ENCODE assay signal across 11 mouse cellular contexts in the genomic region with DNA sequence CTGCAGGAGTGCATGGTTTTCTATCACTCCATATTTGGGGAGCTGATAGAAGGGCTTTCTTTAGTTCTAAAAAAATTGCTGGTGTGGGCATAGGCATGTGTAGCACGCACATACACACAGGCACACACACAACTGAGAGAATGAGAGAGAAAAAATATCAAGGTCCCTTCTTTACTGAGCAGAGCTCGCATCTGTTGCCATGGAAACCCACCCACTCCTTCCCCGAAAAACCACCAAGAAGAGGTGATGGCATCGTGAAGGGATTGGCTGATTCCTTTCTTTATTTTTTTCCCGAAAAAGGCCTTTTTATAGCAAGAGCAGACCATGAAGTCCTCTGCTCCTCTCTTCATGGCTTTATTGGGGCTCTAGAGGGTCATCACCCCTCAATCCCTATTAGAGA. TPM values are rescaled to one million over a fixed set of nuclear protein-coding genes. Genes with fewer than 3 reads are reported as not detected.
DNase-seq lines count a peak whose midpoint lies in the region; ATAC-seq and TF ChIP-seq lines count a peak whose summit lies in the region.
"Had no signal": no experiment of that assay in that cellular context is flagged by ENCODE, and none has a peak within 500 bp of the region (broad histone marks: within the 10 kb centered on the region; RNA-seq: fewer than 3 reads in every experiment).

No protein-coding gene starts in this region.

- no peak for TF ChIP-seq POLR2A in cortical plate, adult 2 months (IDR thresholded peaks at IDR 0.05; ENCODE audit: extremely low read depth, insufficient read depth, low read length)
- TF ChIP-seq POLR2A in olfactory bulb, adult 2 months (IDR thresholded peaks at IDR 0.05; ENCODE audit: insufficient read depth, low read depth, low read length), result no peak

- no peaks in the 10 kb centered on the region for H3K36me3 ChIP-seq in hindbrain, embryonic 16.5 days (ENCODE audit: control insufficient read depth, insufficient read depth, low read length)
- H3K36me3 ChIP-seq in hindbrain, embryonic 13.5 days, result no peaks in the 10 kb centered on the region

- no peak for TF ChIP-seq CTCF in cortical plate, adult 2 months (IDR thresholded peaks at IDR 0.05; ENCODE audit: extremely low read depth, insufficient read depth, low read length)
- no peak for TF ChIP-seq CTCF in olfactory bulb, adult 2 months (IDR thresholded peaks at IDR 0.05; ENCODE audit: insufficient read depth, low read depth, low read length)

- H3K4me2 ChIP-seq in hindbrain, embryonic 16.5 days (ENCODE audit: low read length), result no peak overlapping the region
- no peak overlapping the region for H3K4me2 ChIP-seq in hindbrain, embryonic 13.5 days

- no peaks in the 10 kb centered on the region for H3K9me3 ChIP-seq in hindbrain, embryonic 16.5 days (ENCODE audit: control insufficient read depth, low read length)
- H3K9me3 ChIP-seq in hindbrain, embryonic 13.5 days, result no peaks in the 10 kb centered on the region

- peak; percentile 61 for DNase-seq in induced T-regulatory cell, adult 2 months (ENCODE audit: low read depth)
- no peak for DNase-seq in spleen, adult 18-20 months
- DNase-seq in heart, adult 18-20 months, result no peak
- no peak for DNase-seq in adrenal gland, adult 2 months
- DNase-seq: lung, postnatal 10 days had no signal

- peaks cover 42% of the 10 kb centered on the region for H3K4me1 ChIP-seq in hindbrain, embryonic 16.5 days (ENCODE audit: control insufficient read depth, insufficient read depth, low read depth, low read length)
- peaks cover 61% of the 10 kb centered on the region for H3K4me1 ChIP-seq in hindbrain, embryonic 13.5 days (replicated peaks)
- H3K4me1 ChIP-seq in cortical plate, adult 2 months (ENCODE audit: control insufficient read depth, insufficient read depth, low read length), result peaks cover 20% of the 10 kb centered on the region
- peaks cover 50% of the 10 kb centered on the region for H3K4me1 ChIP-seq in olfactory bulb, adult 2 months (ENCODE audit: control insufficient read depth, insufficient read depth, low read length)

- no peak overlapping the region for H3K9ac ChIP-seq in hindbrain, embryonic 16.5 days (ENCODE audit: low read depth, low read length)
- H3K9ac ChIP-seq in hindbrain, embryonic 13.5 days, result no peak overlapping the region

- peak overlapping the region; percentile 26 for H3K27ac ChIP-seq in hindbrain, embryonic 16.5 days (ENCODE audit: low read depth, low read length)
- H3K27ac ChIP-seq in hindbrain, embryonic 13.5 days, result no peak overlapping the region
- peak overlapping the region; percentile 97 for H3K27ac ChIP-seq in cortical plate, adult 2 months (ENCODE audit: insufficient read depth, low read length)
- peak overlapping the region; percentile 100 for H3K27ac ChIP-seq in olfactory bulb, adult 2 months (ENCODE audit: insufficient read depth, low read depth, low read length)

- peaks cover 8% of the 10 kb centered on the region; the same call in 1 of the 2 replicates for H3K27me3 ChIP-seq in hindbrain, embryonic 16.5 days (replicated peaks; ENCODE audit: control insufficient read depth, insufficient read depth, low read length)
- peaks cover 77% of the 10 kb centered on the region for H3K27me3 ChIP-seq in hindbrain, embryonic 13.5 days

- no peak for ATAC-seq in hindbrain, embryonic 16.5 days
- no peak for ATAC-seq in hindbrain, embryonic 13.5 days (ENCODE audit: low FRiP score)

- 41% methylated on average over 5 of the region's 5 CpGs for WGBS in hindbrain, embryonic 16.5 days
- 51% methylated on average over 5 of the region's 5 CpGs for WGBS in hindbrain, embryonic 13.5 days
- WGBS in olfactory bulb, adult 2 months, result 18% methylated on average over 5 of the region's 5 CpGs

- H3K4me3 ChIP-seq in hindbrain, embryonic 16.5 days (ENCODE audit: low read length), result no peak overlapping the region
- no peak overlapping the region for H3K4me3 ChIP-seq in hindbrain, embryonic 13.5 days
- no peak overlapping the region for H3K4me3 ChIP-seq in cortical plate, adult 2 months (ENCODE audit: insufficient read depth, low read length)
- no peak overlapping the region for H3K4me3 ChIP-seq in olfactory bulb, adult 2 months (ENCODE audit: insufficient read depth, low read depth, low read length)

RNA-seq across cellular contexts. Expression of a gene that starts 3.9 kb away (rescaled TPM):
- 0.41 and 0.47 TPM in 2 replicates for polyA plus RNA-seq in hindbrain, embryonic 16.5 days (2015; fragmentation: Nextera tagmentation; extraction: Ambion mirVana)
- 0.34 and 0.39 TPM in 2 replicates for polyA plus RNA-seq in hindbrain, embryonic 13.5 days (2015; fragmentation: Nextera tagmentation; extraction: Ambion mirVana)
- polyA plus RNA-seq in cortical plate, adult 2 months (2012; rRNA removed), result 16.8 and 20.6 TPM in 2 replicates
- polyA plus RNA-seq in olfactory bulb, adult 2 months (2012; ENCODE audit: insufficient read depth, insufficient read length, low replicate concordance, missing spikeins), result not detected in 2 replicates
- total RNA-seq in heart, adult 18-20 months (2021), result under 1 TPM in 1 of 2 experiments, not detected in 1; 0.10 TPM
- total RNA-seq in adrenal gland, adult 2 months (2021), result under 1 TPM; 0.43 to 0.55 TPM
- 1.1 and 1.3 TPM in 2 replicates for polyA plus RNA-seq in adrenal gland, adult 2 months (2012; rRNA removed)
- total RNA-seq: gastrocnemius, adult 18-20 months had no signal
- polyA plus RNA-seq: limb, embryonic 11.5 days had no signal

RNA-seq across cellular contexts. Expression of a gene that starts 29.6 kb away (rescaled TPM):
- 15.0 and 16.6 TPM in 2 replicates for polyA plus RNA-seq in hindbrain, embryonic 16.5 days (2015; fragmentation: Nextera tagmentation; extraction: Ambion mirVana)
- 10.4 and 11.3 TPM in 2 replicates for polyA plus RNA-seq in hindbrain, embryonic 13.5 days (2015; fragmentation: Nextera tagmentation; extraction: Ambion mirVana)
- polyA plus RNA-seq in cortical plate, adult 2 months (2012; rRNA removed), result 19.8 and 21.5 TPM in 2 replicates
- polyA plus RNA-seq in olfactory bulb, adult 2 months (2012; ENCODE audit: insufficient read depth, insufficient read length, low replicate concordance, missing spikeins), result not detected in 2 replicates
- 1 to 10 TPM; 6.9 to 8.8 TPM for total RNA-seq in heart, adult 18-20 months (2021)
- 1 to 10 TPM; 4.3 to 6.9 TPM for total RNA-seq in adrenal gland, adult 2 months (2021)
- polyA plus RNA-seq in adrenal gland, adult 2 months (2012; rRNA removed), result 12.6 and 13.4 TPM in 2 replicates

RNA-seq across cellular contexts. Expression of a gene that starts 32.1 kb away (rescaled TPM):
- 91.6 and 106 TPM in 2 replicates for polyA plus RNA-seq in hindbrain, embryonic 16.5 days (2015; fragmentation: Nextera tagmentation; extraction: Ambion mirVana)
- 105 and 115 TPM in 2 replicates for polyA plus RNA-seq in hindbrain, embryonic 13.5 days (2015; fragmentation: Nextera tagmentation; extraction: Ambion mirVana)
- polyA plus RNA-seq in cortical plate, adult 2 months (2012; rRNA removed), result 70.5 and 74.8 TPM in 2 replicates
- polyA plus RNA-seq in olfactory bulb, adult 2 months (2012; ENCODE audit: insufficient read depth, insufficient read length, low replicate concordance, missing spikeins), result not detected in 2 replicates
- 10 to 100 TPM; 67.7 to 86.0 TPM for total RNA-seq in heart, adult 18-20 months (2021)
- 10 to 100 TPM; 43.1 to 60.6 TPM for total RNA-seq in adrenal gland, adult 2 months (2021)
- polyA plus RNA-seq in adrenal gland, adult 2 months (2012; rRNA removed), result 16.3 and 19.7 TPM in 2 replicates

RNA-seq across cellular contexts. Expression of a gene that starts 44.6 kb away (rescaled TPM):
- 116 and 133 TPM in 2 replicates for polyA plus RNA-seq in hindbrain, embryonic 16.5 days (2015; fragmentation: Nextera tagmentation; extraction: Ambion mirVana)
- polyA plus RNA-seq in hindbrain, embryonic 13.5 days (2015; fragmentation: Nextera tagmentation; extraction: Ambion mirVana), result 61.2 and 66.0 TPM in 2 replicates
- polyA plus RNA-seq in cortical plate, adult 2 months (2012; rRNA removed), result 106 and 111 TPM in 2 replicates
- not detected in 2 replicates for polyA plus RNA-seq in olfactory bulb, adult 2 months (2012; ENCODE audit: insufficient read depth, insufficient read length, low replicate concordance, missing spikeins)
- 10 to 100 TPM; 46.0 TPM for total RNA-seq in heart, adult 18-20 months (2021)
- total RNA-seq in adrenal gland, adult 2 months (2021), result 10 to 100 TPM; 27.8 to 44.9 TPM
- 49.9 and 51.8 TPM in 2 replicates for polyA plus RNA-seq in adrenal gland, adult 2 months (2012; rRNA removed)

RNA-seq across cellular contexts. Expression of a gene that starts 44.6 kb away (rescaled TPM):
- 2.4 and 3.1 TPM in 2 replicates for polyA plus RNA-seq in hindbrain, embryonic 16.5 days (2015; fragmentation: Nextera tagmentation; extraction: Ambion mirVana)
- 3.9 and 5.9 TPM in 2 replicates for polyA plus RNA-seq in hindbrain, embryonic 13.5 days (2015; fragmentation: Nextera tagmentation; extraction: Ambion mirVana)
- 4.8 and 6.8 TPM in 2 replicates for polyA plus RNA-seq in cortical plate, adult 2 months (2012; rRNA removed)
- polyA plus RNA-seq in olfactory bulb, adult 2 months (2012; ENCODE audit: insufficient read depth, insufficient read length, low replicate concordance, missing spikeins), result not detected in 2 replicates
- 1 to 10 TPM in 1 of 2 experiments, under 1 TPM in 1; 0.93 to 2.7 TPM for total RNA-seq in heart, adult 18-20 months (2021)
- 1 to 10 TPM; 1.6 to 2.6 TPM for total RNA-seq in adrenal gland, adult 2 months (2021)
- 0.55 and 0.89 TPM in 2 replicates for polyA plus RNA-seq in adrenal gland, adult 2 months (2012; rRNA removed)

Comparison
In these comparisons a context has a peak if more than half of its experiments do, and no peak if none do; other contexts are left out.
1. RNA of a gene that starts 29.6 kb away (polyA plus RNA-seq): 19.8 to 21.5 TPM in cortical plate, adult 2 months, 15.0 to 16.6 TPM in hindbrain, embryonic 16.5 days, 12.6 to 13.4 TPM in adrenal gland, adult 2 months and 10.4 to 11.3 TPM in hindbrain, embryonic 13.5 days; not detected in olfactory bulb, adult 2 months; every median in the first group is over 10 times any median in the second.